Mouse (Mus musculus) heart, embryonic 10.5 days (tissue): ENCODE measurements around the gene Axin1. TPM values are rescaled to one million over a fixed set of nuclear protein-coding genes. Genes with fewer than 3 reads are reported as not detected.
A peak's percentile ranks its signal among the peaks of the same experiment; 100 is the strongest.
"Not testable (repeated sequence)": the region's sequence is repeated elsewhere in the genome, so short reads cannot be mapped to it uniquely, and the experiment has no call there.

ENCODE experiments used
- DNase-seq: peaks from one replicate; pipeline ENCODE4 v3.0.0-alpha.2; 2017; ENCODE audit warnings: low spot score
- H3K27ac ChIP-seq: fragments of 300-500 bp; sonication (generic); 2 replicates; pipeline ENCODE4 v1.5.1; 2016; ENCODE audit warnings: mild to moderate bottlenecking
- H3K27me3 ChIP-seq: fragments of 300-500 bp; sonication (generic); 2 replicates; pipeline ENCODE4 v1.6.1; 2016; ENCODE audit warnings: mild to moderate bottlenecking; ENCODE audit not compliant: poor library complexity, insufficient read depth, severe bottlenecking
- H3K36me3 ChIP-seq: fragments of 300-500 bp; sonication (generic); 2 replicates; pipeline ENCODE4 v1.6.1; 2016; ENCODE audit warnings: mild to moderate bottlenecking, moderate library complexity
- H3K4me1 ChIP-seq: fragments of 300-500 bp; sonication (generic); 2 replicates; pipeline ENCODE4 v1.6.1; 2016; ENCODE audit warnings: mild to moderate bottlenecking
- H3K4me3 ChIP-seq: fragments of 300-500 bp; sonication (generic); 2 replicates; pipeline ENCODE4 v1.5.1; 2016; ENCODE audit warnings: mild to moderate bottlenecking, moderate library complexity
- H3K9me3 ChIP-seq: fragments of 300-500 bp; sonication (generic); 2 replicates; pipeline ENCODE4 v1.6.1; 2016; ENCODE audit warnings: mild to moderate bottlenecking, moderate library complexity
- WGBS: fragments of 180-500 bp; shearing (Covaris S2); methylation state at CpG from one replicate; pipeline ENCODE4 v1.1.7; 2016; 5-methylcytosine and 5-hydroxymethylcytosine counted together
- polyA plus RNA-seq: library from polyadenylated mRNA; unstranded; fragments of >200 nt; fragmentation: Nextera tagmentation; extraction: Ambion mirVana; gene quantifications from 2 replicates; pipeline ENCODE4 v1.2.1, GENCODE M21; 2016

Axin1 gene
- polyA plus RNA-seq, 1 experiment from 2014 or later = 7.0 TPM

DNA sequence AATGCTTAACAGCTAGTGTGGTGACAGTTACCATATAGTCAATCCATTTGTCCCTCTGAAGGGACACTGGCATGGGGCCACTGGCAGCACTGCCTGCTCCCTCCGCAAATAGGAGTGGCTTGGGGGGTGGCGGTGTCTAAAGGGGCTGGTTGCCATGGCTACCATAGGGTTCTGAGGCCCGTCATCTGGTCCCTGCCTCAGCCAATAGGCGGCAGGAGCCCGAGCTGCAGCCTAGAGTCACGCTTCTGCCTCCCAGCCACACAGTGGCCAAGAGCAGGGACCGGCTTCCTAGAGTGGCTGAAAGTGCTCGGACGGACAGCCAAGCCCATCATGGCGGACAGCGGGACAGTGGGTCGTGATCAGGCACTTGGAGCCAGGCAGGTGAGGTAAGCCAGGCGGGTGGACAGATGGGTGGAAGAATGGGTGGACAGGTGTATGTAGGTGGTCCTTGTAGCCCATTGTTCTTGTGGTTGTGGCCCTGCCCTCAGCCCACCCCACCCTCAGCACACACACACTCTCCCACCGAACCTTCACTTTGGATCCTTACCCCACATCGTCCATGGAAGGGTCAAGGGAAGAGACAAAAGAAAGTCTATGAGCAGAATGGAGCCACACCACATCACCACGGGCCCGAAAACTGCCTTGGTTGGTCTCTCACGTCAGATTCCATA lies 7.3 kb upstream of the Axin1 start:
- H3K36me3 ChIP-seq = peaks cover 63% of the 10 kb centered on the region
- no peaks in the 10 kb centered on the region for H3K9me3 ChIP-seq
- peaks cover under 1% of the 10 kb centered on the region; the same call in 1 of the 2 replicates for H3K4me1 ChIP-seq
- H3K27me3 ChIP-seq = no peaks in the 10 kb centered on the region
- WGBS = 87% methylated on average over 18 of the region's 18 CpGs
- no peak for DNase-seq
- H3K4me3 ChIP-seq = no peak overlapping the region
- no peak overlapping the region for H3K27ac ChIP-seq

DNA sequence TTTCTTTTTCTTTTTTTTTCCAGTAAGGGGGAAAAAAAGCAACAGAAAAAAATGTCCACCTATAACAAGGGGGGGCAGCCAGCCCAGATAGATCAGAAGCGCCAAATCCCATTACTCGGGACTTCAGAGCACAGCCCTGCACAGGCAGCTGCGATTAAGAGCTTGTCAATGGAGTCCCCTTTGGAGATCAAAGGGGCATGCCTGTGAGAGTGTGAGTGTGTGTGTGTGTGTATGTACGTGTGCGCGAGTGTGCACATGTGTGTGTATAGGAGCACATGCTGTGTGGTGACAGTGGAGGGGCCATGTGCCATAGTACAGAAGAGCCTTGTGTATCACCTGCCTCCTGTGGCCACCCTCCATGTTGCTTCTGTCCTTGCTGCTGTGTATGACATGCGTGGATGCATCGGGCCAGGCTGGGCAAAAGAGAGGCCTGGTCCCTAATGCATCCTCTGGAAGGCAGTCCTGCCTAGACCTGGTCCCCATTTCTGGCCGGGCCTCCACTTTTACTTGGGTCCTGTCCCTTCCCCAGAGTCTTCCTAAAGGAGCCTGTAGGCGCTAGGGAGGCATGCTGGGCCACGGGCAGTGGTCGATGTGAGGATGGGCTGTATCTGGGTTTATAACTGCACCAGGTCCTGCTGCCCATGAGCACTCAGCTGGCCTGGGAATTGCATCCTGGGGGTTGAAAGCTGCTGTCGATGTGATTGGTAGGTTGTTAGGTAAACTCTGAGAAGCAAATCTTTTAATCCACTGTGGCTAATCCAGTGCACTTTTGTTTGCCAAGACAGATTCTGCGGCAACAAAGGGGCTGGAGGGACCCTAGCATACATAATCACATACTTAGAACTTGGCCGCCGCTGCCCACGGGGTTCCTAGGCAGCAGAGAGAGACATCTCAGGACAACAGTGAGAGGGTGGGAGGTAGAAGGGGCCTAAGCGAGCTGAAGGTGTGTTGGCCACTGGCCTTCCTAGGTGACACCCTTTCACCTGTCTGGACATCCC lies 6.3 kb upstream of the Axin1 start:
- no peak for DNase-seq
- Histone ChIP-seq H3K9me3 (no peaks in the 10 kb centered on the region), H3K4me3 (no peak overlapping the region), H3K27ac (no peak overlapping the region), H3K36me3 (peaks cover 54% of the 10 kb centered on the region), H3K4me1 (peaks cover under 1% of the 10 kb centered on the region; the same call in 1 of the 2 replicates), H3K27me3 (no peaks in the 10 kb centered on the region)
- 90% methylated on average over 18 of the region's 18 CpGs for WGBS

DNA sequence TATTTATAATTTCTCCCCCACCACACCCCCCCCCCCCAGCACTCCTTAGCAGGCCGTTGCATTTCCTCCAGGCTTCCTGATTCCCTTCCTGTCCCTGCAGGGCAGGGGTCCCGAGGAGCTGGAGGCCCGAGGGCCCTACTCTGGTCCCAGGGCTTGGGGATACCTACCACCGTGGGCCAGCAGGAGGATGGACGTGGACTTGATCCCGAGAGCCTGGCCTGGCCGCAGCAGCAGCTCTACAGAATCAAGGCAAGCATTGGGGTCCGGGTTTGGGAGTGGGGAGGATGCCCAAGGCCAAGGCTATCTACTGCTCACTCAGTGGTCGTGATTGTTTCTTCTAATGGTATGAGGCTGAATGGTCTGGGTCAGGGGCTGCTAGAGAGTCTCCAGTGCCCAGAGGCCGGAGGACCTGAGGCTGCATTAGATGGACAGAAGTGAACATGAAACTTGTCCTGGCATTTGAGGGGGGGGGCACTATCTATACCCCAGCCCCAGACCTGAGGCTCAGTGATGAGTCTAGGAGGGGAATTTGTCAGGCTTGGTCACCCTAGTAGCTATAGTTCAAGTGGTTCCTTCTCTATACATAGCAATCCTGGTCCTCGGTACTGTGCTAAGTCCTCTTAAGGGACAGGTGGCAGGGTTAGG lies 1.3 kb upstream of the Axin1 start:
- H3K4me1 ChIP-seq = peaks cover 27% of the 10 kb centered on the region
- DNase-seq = peak; percentile 73
- H3K9me3 ChIP-seq = no peaks in the 10 kb centered on the region
- no peak overlapping the region for H3K4me3 ChIP-seq
- WGBS = 81% methylated on average over 11 of the region's 11 CpGs
- peaks cover 3% of the 10 kb centered on the region; the same call in 1 of the 2 replicates for H3K36me3 ChIP-seq
- no peaks in the 10 kb centered on the region for H3K27me3 ChIP-seq
- peak overlapping the region; percentile 95; the same call in 1 of the 2 replicates for H3K27ac ChIP-seq

GRCm38 (mm10) chr17:26137751-26138130 lies 747 bp upstream of the Axin1 start:
- Histone ChIP-seq H3K4me1 (peaks cover 30% of the 10 kb centered on the region), H3K27me3 (no peaks in the 10 kb centered on the region), H3K4me3 (peak overlapping the region; percentile 91), H3K36me3 (peaks cover 4% of the 10 kb centered on the region), H3K9me3 (no peaks in the 10 kb centered on the region), H3K27ac (peak overlapping the region; percentile 95)
- WGBS = 75% methylated on average over 2 of the region's 2 CpGs
- DNase-seq = peak; percentile 73

DNA sequence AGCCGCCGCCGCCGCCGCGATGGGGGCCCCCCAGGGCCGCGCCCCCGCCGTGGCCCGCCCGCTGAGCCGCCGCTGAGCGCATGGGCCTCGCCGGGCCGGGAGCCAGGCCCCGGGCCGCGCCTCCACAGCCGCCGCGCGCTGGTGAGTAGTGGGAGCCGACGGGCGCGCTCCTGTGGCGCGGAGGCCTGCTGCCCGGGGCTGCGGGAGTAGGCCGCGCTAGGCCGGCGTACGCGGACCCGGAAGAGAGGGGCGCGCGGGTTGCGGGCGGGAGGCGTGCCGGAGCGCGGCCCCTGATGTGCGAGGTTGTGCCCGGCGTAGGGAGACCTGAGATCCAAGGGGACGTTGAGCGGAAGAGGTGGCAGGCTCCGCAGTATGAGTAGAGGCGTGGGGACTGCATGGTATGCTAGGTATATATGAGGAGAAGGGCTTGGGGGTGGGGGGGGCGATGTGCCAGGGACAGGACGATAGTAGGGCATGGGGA lies 453 bp downstream of the Axin1 start:
- Histone ChIP-seq H3K27me3 (no peaks in the 10 kb centered on the region), H3K36me3 (peaks cover 16% of the 10 kb centered on the region), H3K27ac (peak overlapping the region; percentile 95), H3K4me3 (peak overlapping the region; percentile 91), H3K9me3 (no peaks in the 10 kb centered on the region), H3K4me1 (peaks cover 33% of the 10 kb centered on the region)
- WGBS = 1% methylated on average over 58 of the region's 58 CpGs
- DNase-seq = peak; percentile 77

DNA sequence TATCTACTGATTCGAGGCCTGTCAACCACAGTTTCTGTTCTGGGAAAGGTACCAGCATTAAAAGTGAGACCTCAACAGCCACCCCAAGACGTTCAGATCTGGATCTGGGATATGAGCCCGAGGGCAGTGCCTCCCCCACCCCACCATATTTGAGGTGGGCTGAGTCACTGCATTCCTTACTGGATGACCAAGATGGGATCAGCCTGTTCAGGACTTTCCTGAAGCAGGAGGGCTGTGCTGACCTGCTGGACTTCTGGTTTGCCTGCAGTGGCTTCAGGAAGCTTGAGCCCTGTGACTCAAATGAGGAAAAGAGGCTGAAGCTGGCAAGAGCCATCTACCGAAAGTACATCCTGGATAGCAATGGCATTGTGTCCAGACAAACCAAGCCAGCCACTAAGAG lies 4.3 kb downstream of the Axin1 start:
- 87% methylated on average over 4 of the region's 4 CpGs for WGBS
- H3K4me1 ChIP-seq = peaks cover 26% of the 10 kb centered on the region
- no peak overlapping the region for H3K27ac ChIP-seq
- H3K4me3 ChIP-seq = no peak overlapping the region
- peak; percentile 64 for DNase-seq
- peaks cover 48% of the 10 kb centered on the region for H3K36me3 ChIP-seq
- H3K27me3 ChIP-seq = no peaks in the 10 kb centered on the region
- H3K9me3 ChIP-seq = no peaks in the 10 kb centered on the region

GRCm38 (mm10) chr17:26143386-26143785 lies 4.9 kb downstream of the Axin1 start:
- 97% methylated on average over 5 of the region's 5 CpGs for WGBS
- peaks cover 54% of the 10 kb centered on the region for H3K36me3 ChIP-seq
- peak; percentile 68 for DNase-seq

GRCm38 (mm10) chr17:26149056-26149455 lies 10.6 kb downstream of the Axin1 start:
- H3K27ac ChIP-seq = no peak overlapping the region
- no peak overlapping the region for H3K4me3 ChIP-seq
- DNase-seq = no peak
- no peaks in the 10 kb centered on the region for H3K27me3 ChIP-seq
- 78% methylated on average over 2 of the region's 2 CpGs for WGBS
- no peaks in the 10 kb centered on the region for H3K4me1 ChIP-seq
- peaks cover 88% of the 10 kb centered on the region for H3K36me3 ChIP-seq
- no peaks in the 10 kb centered on the region for H3K9me3 ChIP-seq

More at GRCm38 (mm10) chr17:26143386-26143785, 4.9 kb downstream of the Axin1 start:
- Histone ChIP-seq H3K27ac (no peak overlapping the region), H3K4me1 (peaks cover 21% of the 10 kb centered on the region), H3K9me3 (no peaks in the 10 kb centered on the region), H3K4me3 (no peak overlapping the region), H3K27me3 (no peaks in the 10 kb centered on the region)

DNA sequence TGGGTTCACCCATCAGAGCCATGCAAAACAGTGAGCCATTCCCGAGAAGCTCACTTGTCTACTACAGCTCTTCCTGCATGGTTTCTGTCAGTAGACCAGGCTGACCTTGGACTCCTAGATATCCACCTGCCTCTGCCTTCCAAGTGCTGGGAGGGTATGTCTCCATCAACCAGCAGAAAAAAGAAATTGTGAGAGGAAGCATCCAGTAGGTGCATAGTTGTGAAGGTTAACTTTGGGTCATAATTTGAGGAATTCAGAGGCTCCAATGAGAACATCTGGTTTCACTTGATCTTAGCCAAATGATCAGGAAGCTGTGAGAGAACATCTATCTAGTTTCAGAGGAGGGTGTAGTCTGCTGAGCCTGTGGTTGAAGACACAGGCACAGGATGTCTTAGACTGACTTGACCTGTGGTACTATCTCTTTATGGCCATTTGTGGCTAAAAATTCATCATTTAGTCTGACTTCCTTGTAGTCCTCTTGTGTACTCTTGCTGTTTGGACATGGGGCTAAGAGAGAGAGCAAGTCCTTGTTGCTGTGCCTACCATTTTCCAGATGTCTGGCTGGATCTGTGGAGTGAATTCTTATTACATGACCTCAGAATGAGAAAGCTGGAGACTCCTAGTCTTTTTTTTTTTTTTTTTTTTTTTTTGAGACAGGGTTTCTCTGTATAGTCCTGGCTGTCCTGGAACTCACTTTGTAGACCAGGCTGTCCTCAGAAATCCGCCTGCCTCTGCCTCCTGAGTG lies 13.6 kb downstream of the Axin1 start:
- H3K4me1 ChIP-seq = no peaks in the 10 kb centered on the region
- no peak overlapping the region for H3K27ac ChIP-seq
- H3K36me3 ChIP-seq = peaks cover 77% of the 10 kb centered on the region
- 87% methylated on average over 2 of the region's 2 CpGs for WGBS
- no peak overlapping the region for H3K4me3 ChIP-seq
- H3K9me3 ChIP-seq = no peaks in the 10 kb centered on the region
- H3K27me3 ChIP-seq = no peaks in the 10 kb centered on the region
- peak; percentile 41 for DNase-seq

- no peaks in the 10 kb centered on the region for H3K4me1 ChIP-seq
- no peak overlapping the region for H3K27ac ChIP-seq
- no peak overlapping the region for H3K4me3 ChIP-seq
- 100% methylated on average over 1 of the region's 1 CpGs for WGBS
- no peak for DNase-seq
- no peaks in the 10 kb centered on the region for H3K9me3 ChIP-seq
- no peaks in the 10 kb centered on the region for H3K27me3 ChIP-seq
- H3K36me3 ChIP-seq = peaks cover 8% of the 10 kb centered on the region; the same call in 1 of the 2 replicates
Measured at GRCm38 (mm10) chr17:26162736-26163135, 24.2 kb downstream of the Axin1 start.

DNA sequence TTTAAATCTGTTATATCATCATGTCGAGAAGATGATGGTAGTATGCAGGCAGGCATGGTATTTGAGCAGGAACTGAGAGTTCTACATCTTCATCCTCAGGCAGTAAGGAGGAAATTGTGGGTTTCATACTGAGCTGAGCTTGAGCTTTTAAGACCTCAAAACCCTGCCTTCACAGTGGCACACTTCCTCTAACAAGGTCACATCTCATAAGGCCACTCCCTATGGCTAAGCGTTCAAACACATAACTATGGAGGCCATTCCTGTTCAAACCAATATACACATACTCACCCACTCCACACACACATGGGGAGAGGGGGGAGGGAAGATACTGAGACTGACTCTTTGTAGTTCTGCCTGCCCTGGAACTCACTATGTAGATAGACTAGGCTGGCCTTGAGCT lies 29.6 kb downstream of the Axin1 start:
- no peak for DNase-seq
- H3K4me3 ChIP-seq = no peak overlapping the region
- H3K9me3 ChIP-seq = no peaks in the 10 kb centered on the region
- peaks cover 6% of the 10 kb centered on the region for H3K36me3 ChIP-seq
- WGBS = 88% methylated on average over 2 of the region's 2 CpGs
- no peaks in the 10 kb centered on the region for H3K4me1 ChIP-seq
- no peaks in the 10 kb centered on the region for H3K27me3 ChIP-seq
- H3K27ac ChIP-seq = no peak overlapping the region

GRCm38 (mm10) chr17:26175248-26175647 lies 36.8 kb downstream of the Axin1 start:
- H3K36me3 ChIP-seq = peaks cover 43% of the 10 kb centered on the region
- not testable (repeated sequence) for H3K27me3 ChIP-seq, H3K4me1 ChIP-seq, DNase-seq, H3K9me3 ChIP-seq, H3K4me3 ChIP-seq, H3K27ac ChIP-seq
- 70% methylated on average over 2 of the region's 2 CpGs for WGBS
